Mouse (Mus musculus): ENCODE measurements around the gene Ubac2.
"Not testable (repeated sequence)": the region's sequence is repeated elsewhere in the genome, so short reads cannot be mapped to it uniquely, and the experiment has no call there.

The Ubac2 gene

GRCm38 (mm10) chr14:121878176-121878858, at the start of gene Ubac2:
Ubac2 (plus strand) TSS chr14:121878620.
- DNase-seq, result peak; percentile 99

- no peak for DNase-seq
These were observed 48.5 kb upstream of the Ubac2 start for GRCm38 (mm10) chr14:121829816-121830442.

- no peak for DNase-seq
These were observed 45.4 kb upstream of the Ubac2 start for GRCm38 (mm10) chr14:121833001-121833520.

GRCm38 (mm10) chr14:121838161-121838560, 40.3 kb upstream of the Ubac2 start:
- no peak for DNase-seq

GRCm38 (mm10) chr14:121840217-121840616, 38.2 kb upstream of the Ubac2 start:
- no peak for DNase-seq

- DNase-seq, result no peak
These were observed 33.9 kb upstream of the Ubac2 start for GRCm38 (mm10) chr14:121844486-121844885.

GRCm38 (mm10) chr14:121851231-121851630, 27.2 kb upstream of the Ubac2 start:
- DNase-seq, result no peak

GRCm38 (mm10) chr14:121852531-121852930, 25.9 kb upstream of the Ubac2 start:
- no peak for DNase-seq

- DNase-seq, result peak; percentile 90
These were observed 13.3 kb upstream of the Ubac2 start for GRCm38 (mm10) chr14:121865162-121865561.

- DNase-seq, result no peak
These were observed 11.8 kb upstream of the Ubac2 start for GRCm38 (mm10) chr14:121866574-121866973.

GRCm38 (mm10) chr14:121869111-121869510, 9.3 kb upstream of the Ubac2 start:
- no peak for DNase-seq

GRCm38 (mm10) chr14:121872760-121873159, 5.7 kb upstream of the Ubac2 start:
- no peak for DNase-seq

GRCm38 (mm10) chr14:121873172-121873571, 5.2 kb upstream of the Ubac2 start:
- no peak for DNase-seq

GRCm38 (mm10) chr14:121873646-121874045, 4.8 kb upstream of the Ubac2 start:
- no peak for DNase-seq

GRCm38 (mm10) chr14:121876190-121876589, 2.2 kb upstream of the Ubac2 start:
- DNase-seq, result not testable (repeated sequence)

GRCm38 (mm10) chr14:121876860-121877259, 1.6 kb upstream of the Ubac2 start:
- DNase-seq, result no peak

- DNase-seq, result no peak
These were observed 780 bp upstream of the Ubac2 start for GRCm38 (mm10) chr14:121877640-121878039.

- no peak for DNase-seq
These were observed 413 bp downstream of the Ubac2 start for GRCm38 (mm10) chr14:121878859-121879206.

GRCm38 (mm10) chr14:121879266-121879840, 933 bp downstream of the Ubac2 start:
- no peak for DNase-seq

GRCm38 (mm10) chr14:121881211-121881610, 2.8 kb downstream of the Ubac2 start:
- no peak for DNase-seq

GRCm38 (mm10) chr14:121884150-121884797, 5.9 kb downstream of the Ubac2 start:
- DNase-seq, result peak; percentile 56

GRCm38 (mm10) chr14:121893747-121894146, 15.3 kb downstream of the Ubac2 start:
- DNase-seq, result no peak

- DNase-seq, result no peak
These were observed 16.2 kb downstream of the Ubac2 start for GRCm38 (mm10) chr14:121894511-121895135.

Data from lung, postnatal 14 days (tissue).